Mouse (Mus musculus): ENCODE results near the gene Ccdc177.

Ccdc177 gene

DNA sequence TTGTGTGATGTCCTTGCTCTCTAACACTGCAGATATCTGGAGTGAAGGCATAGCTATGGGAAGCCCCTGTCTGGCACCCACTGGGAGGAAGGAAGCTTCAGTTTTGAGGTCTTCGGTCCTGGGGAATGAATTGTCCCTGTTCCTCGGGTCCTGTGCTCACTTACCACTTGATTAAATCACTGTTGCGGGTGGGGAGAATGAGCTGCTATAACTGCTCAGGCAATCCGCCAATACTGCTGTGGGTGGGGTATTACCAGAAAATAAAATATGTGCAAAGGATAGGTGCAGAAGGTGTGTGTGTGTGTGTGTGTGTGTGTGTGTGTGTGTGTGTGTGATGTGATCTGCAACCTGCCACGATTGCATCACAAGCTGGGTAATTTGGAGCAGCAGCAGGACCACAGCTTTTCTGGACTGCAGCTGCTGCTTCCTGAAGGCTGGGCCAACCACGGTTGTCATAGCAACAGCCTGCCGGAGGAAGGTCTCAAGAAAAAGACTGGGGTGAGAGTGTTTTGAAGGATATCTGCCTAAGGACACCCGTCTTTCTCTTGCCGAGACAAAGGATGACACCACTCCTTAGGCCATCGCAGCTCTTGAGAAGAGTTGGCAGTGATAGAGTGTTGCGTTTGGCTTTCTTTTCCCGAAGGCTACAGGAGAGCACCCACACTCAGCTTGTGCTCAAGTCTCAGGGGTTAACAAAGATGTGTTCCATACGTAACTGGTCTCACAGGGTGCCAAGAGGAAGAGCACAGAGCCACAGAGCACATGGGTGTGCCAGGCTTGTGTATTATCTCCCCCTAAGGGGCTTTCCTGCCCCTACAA lies 23.8 kb downstream of the Ccdc177 start:
- DNase-seq (ENCODE audit: low spot score in 2 of 2) = no peak

DNA sequence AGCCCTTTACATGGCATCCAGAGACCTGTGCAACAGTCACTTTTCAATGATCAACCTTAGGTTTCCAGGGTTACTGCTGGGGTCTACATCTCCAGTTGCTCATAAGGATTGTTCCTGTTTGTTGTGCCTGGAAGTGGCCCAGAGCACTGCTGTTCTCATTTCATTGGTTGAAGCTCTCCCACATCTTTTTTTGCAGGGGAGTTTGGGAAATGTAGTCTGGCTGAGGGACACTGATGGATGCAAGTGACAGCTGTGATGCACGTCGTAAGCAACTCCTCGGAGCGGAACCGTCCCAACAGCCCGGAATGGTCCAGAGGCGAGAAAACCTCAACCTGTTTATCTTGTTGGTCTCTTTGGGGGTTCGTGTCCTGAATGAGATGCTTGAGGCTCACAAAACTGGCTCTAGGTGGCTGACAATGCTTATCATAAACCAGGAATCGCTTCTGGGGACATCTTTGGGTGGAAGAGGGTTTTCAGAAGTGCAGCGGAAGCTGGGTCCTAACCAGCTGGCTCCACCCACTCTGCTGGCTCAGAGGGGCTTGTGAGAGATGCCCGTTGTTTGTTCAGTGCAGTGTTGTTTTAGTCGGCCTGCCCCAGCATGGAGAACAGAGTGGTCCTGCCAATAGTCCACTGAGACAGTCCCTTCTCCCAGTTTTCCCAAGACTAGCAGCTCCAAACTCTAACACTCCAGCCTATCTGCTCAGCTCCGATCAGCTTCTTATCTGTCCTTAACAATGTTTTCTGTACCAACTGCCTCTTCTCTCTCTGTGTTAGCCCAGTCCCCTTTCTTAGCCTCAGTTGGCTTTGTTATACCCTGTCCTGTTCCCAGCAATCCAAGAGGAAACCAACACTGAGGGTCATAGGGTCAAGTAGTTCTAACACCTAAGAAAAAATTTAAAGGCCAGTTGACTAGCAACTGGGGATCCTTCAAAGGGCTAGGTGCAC lies 25.7 kb downstream of the Ccdc177 start:
- no peak for DNase-seq (ENCODE audit: low spot score in 2 of 2)

GRCm38 (mm10) chr12:80730567-80730966 lies 29.9 kb downstream of the Ccdc177 start:
- peak; percentile 50 to 71 for DNase-seq (ENCODE audit: low spot score in 2 of 2)

GRCm38 (mm10) chr12:80729758-80730530 lies 30.5 kb downstream of the Ccdc177 start:
- no peak for DNase-seq (ENCODE audit: low spot score in 2 of 2)

GRCm38 (mm10) chr12:80728814-80729213 lies 31.7 kb downstream of the Ccdc177 start:
- DNase-seq (ENCODE audit: low spot score in 2 of 2) = no peak

- no peak for DNase-seq (ENCODE audit: low spot score in 2 of 2)
These were observed 32.3 kb downstream of the Ccdc177 start for GRCm38 (mm10) chr12:80728207-80728606.

- DNase-seq (ENCODE audit: low spot score in 2 of 2) = peak; percentile 65 to 91
These were observed 35.5 kb downstream of the Ccdc177 start for GRCm38 (mm10) chr12:80724853-80725559.

- DNase-seq (ENCODE audit: low spot score in 2 of 2) = no peak
These were observed 39.0 kb downstream of the Ccdc177 start for GRCm38 (mm10) chr12:80721458-80721857.

- no peak for DNase-seq (ENCODE audit: low spot score in 2 of 2)
These were observed 40.0 kb downstream of the Ccdc177 start for GRCm38 (mm10) chr12:80720507-80720906.

- DNase-seq (ENCODE audit: low spot score in 2 of 2) = no peak
These were observed 41.3 kb downstream of the Ccdc177 start for GRCm38 (mm10) chr12:80719141-80719540.

- DNase-seq (ENCODE audit: low spot score in 2 of 2) = no peak
These were observed 44.6 kb downstream of the Ccdc177 start for GRCm38 (mm10) chr12:80715915-80716314.

DNA sequence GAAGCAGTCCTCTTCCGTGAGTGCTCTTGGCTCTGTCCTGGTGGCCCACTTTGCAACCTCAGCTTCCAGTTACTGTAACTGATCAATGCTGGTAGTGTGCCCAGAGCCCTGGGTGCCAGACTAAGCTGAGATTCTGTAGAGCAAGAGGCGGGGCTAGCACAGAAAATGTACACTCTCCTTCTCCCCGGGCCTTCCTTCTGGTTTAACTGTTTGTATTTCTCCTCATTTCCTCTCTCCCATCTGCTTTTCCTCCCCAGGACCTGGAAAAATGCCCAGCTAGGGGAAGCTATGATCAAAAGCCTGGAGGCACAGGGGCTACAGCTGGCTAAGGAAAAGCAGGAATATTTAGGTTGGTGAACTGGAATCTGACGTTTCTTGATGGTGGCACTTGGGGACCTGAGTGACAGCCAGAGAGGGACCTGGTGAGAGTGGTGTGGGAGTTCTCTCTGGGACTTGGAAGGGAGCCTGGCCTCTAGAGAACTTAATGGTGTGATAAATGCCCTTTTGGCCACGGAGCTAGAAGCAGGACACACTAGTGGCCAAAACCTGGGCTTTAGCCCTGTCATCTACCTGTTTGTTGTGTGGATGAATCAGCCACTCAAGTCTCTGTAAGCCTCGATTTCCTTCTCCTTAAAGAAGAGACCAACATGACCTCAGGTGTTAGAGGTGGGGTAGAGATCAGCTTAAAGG lies 53.4 kb downstream of the Ccdc177 start:
- DNase-seq (ENCODE audit: low spot score in 2 of 2) = no peak

DNA sequence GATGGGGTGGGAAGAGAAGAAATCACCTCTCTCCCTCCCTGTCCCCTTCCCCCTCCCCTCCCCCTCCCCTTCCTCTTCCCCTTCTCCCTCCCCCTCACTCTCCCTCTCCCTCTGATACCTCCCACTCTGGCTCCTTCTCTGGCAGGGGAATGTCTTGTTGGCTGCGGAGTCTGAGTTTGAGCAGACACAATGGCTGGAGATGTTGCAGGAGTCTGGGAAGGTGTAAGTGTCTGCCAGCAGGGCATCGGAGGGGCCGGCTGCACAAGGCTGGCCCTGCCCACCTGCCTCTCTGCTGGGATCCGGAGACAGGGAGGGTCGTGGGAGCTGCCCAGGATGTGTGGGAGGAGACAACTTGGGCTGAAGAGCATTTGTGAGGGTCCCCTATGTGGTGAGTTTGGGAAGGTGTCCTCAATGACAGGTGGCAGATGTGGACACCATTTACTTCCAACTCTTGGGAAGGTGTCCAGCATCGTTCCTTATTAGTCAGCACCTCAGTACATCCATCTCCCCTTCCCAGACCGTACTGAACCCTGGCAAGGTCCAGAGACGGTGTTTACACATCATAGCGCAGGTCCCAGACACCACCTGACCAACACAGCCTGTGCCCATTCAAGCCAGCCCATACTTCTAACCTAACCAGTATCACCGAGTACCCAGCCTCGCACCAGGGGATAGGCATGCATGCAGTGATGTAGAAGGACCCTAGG lies 54.1 kb downstream of the Ccdc177 start:
- DNase-seq (ENCODE audit: low spot score in 2 of 2) = no peak

Measured in urinary bladder, postnatal 4 days (tissue).